Mouse (Mus musculus): ENCODE results near the gene Cldn10.

Cldn10 gene

GRCm38 (mm10) chr14:118827283-118827904 lies 39.7 kb downstream of the Cldn10 start:
- CTCF ChIA-PET = interaction anchor here (0.6 kb wide), 1 partner anchor 11 kb away, joined by 3 read pairs; no protein-coding TSS in a partner anchor

- CTCF ChIA-PET = no interaction called here
Measured at GRCm38 (mm10) chr14:118829331-118830095, 41.8 kb downstream of the Cldn10 start.

GRCm38 (mm10) chr14:118831597-118831996 lies 43.9 kb downstream of the Cldn10 start:
- CTCF ChIA-PET = no interaction called here

- CTCF ChIA-PET = no interaction called here
Measured at GRCm38 (mm10) chr14:118833241-118833640, 45.5 kb downstream of the Cldn10 start.

- CTCF ChIA-PET = interaction anchor here (0.7 kb wide), 1 partner anchor 1047 kb away, joined by 3 read pairs; no protein-coding TSS in a partner anchor
Measured at GRCm38 (mm10) chr14:118834313-118834712, 46.6 kb downstream of the Cldn10 start.

GRCm38 (mm10) chr14:118836145-118836544 lies 48.4 kb downstream of the Cldn10 start:
- CTCF ChIA-PET = no interaction called here

GRCm38 (mm10) chr14:118836754-118837153 lies 49.0 kb downstream of the Cldn10 start:
- CTCF ChIA-PET = no interaction called here

GRCm38 (mm10) chr14:118838556-118839120 lies 50.9 kb downstream of the Cldn10 start:
- CTCF ChIA-PET = interaction anchor here (0.5 kb wide), 1 partner anchor 38 kb away, joined by 4 read pairs; no protein-coding TSS in a partner anchor

GRCm38 (mm10) chr14:118839416-118839815 lies 51.7 kb downstream of the Cldn10 start:
- CTCF ChIA-PET = no interaction called here

GRCm38 (mm10) chr14:118840027-118840426 lies 52.3 kb downstream of the Cldn10 start:
- CTCF ChIA-PET = no interaction called here

GRCm38 (mm10) chr14:118842353-118842752 lies 54.6 kb downstream of the Cldn10 start:
- CTCF ChIA-PET = no interaction called here

GRCm38 (mm10) chr14:118846834-118847233 lies 59.1 kb downstream of the Cldn10 start:
- CTCF ChIA-PET = no interaction called here

GRCm38 (mm10) chr14:118848171-118848570 lies 60.5 kb downstream of the Cldn10 start:
- CTCF ChIA-PET = no interaction called here

- CTCF ChIA-PET = interaction anchor here (0.6 to 0.7 kb wide), 2 partner anchors 15 to 29 kb away, joined by 6 to 7 read pairs; no protein-coding TSS in a partner anchor
Measured at GRCm38 (mm10) chr14:118850011-118850695, 62.4 kb downstream of the Cldn10 start.

- CTCF ChIA-PET = no interaction called here
Measured at GRCm38 (mm10) chr14:118850696-118851035, 63.0 kb downstream of the Cldn10 start.

- CTCF ChIA-PET = no interaction called here
Measured at GRCm38 (mm10) chr14:118851496-118852107, 63.9 kb downstream of the Cldn10 start.

GRCm38 (mm10) chr14:118854371-118855114 lies 66.8 kb downstream of the Cldn10 start:
- CTCF ChIA-PET = no interaction called here

GRCm38 (mm10) chr14:118855141-118855800 lies 67.6 kb downstream of the Cldn10 start:
- CTCF ChIA-PET = interaction anchor here (0.7 kb wide), 1 partner anchor 267 kb away, joined by 5 read pairs; no protein-coding TSS in a partner anchor

GRCm38 (mm10) chr14:118856563-118856962 lies 68.9 kb downstream of the Cldn10 start:
- CTCF ChIA-PET = no interaction called here

GRCm38 (mm10) chr14:118858318-118858717 lies 70.6 kb downstream of the Cldn10 start:
- CTCF ChIA-PET = interaction anchor here (0.6 kb wide), 1 partner anchor 300 kb away, joined by 3 read pairs; no protein-coding TSS in a partner anchor

All from spleen, embryonic (tissue).